Mouse (Mus musculus): Measurements from ENCODE around the gene B3gntl1. TPM values are rescaled to one million over a fixed set of nuclear protein-coding genes. Genes with fewer than 3 reads are reported as not detected.

Gene B3gntl1
- polyA plus RNA-seq, 1 experiment from 2014 or later: 9.1 TPM

- H3K9ac ChIP-seq: peak overlapping the region; percentile 65
- H3K4me1 ChIP-seq: peaks cover 28% of the 10 kb centered on the region
- WGBS: under 1% methylated on average over 40 of the region's 40 CpGs
- H3K36me3 ChIP-seq: no peaks in the 10 kb centered on the region
- no peak overlapping the region for H3K27ac ChIP-seq
- peak; percentile 12; the same call in 1 of the 2 replicates for ATAC-seq (ENCODE audit: insufficient number of reproducible peaks, insufficient read depth, low FRiP score, low TSS enrichment)
- H3K4me2 ChIP-seq (replicated peaks): peak overlapping the region; percentile 95
- H3K9me3 ChIP-seq: no peaks in the 10 kb centered on the region
- H3K27me3 ChIP-seq: peaks cover 23% of the 10 kb centered on the region; the same call in 1 of the 2 replicates
- H3K4me3 ChIP-seq: peak overlapping the region; percentile 64
Observed at GRCm38 (mm10) chr11:121702895-121703618, 30.1 kb upstream of the B3gntl1 start.

GRCm38 (mm10) chr11:121702111-121702894, 29.4 kb upstream of the B3gntl1 start:
- Histone ChIP-seq H3K4me2 (replicated peaks) (peak overlapping the region; percentile 95), H3K4me1 (peaks cover 24% of the 10 kb centered on the region), H3K9ac (peak overlapping the region; percentile 65), H3K4me3 (peak overlapping the region; percentile 64), H3K27ac (peak overlapping the region; percentile 9; the same call in 1 of the 2 replicates), H3K27me3 (peaks cover 23% of the 10 kb centered on the region; the same call in 1 of the 2 replicates), H3K9me3 (no peaks in the 10 kb centered on the region), H3K36me3 (no peaks in the 10 kb centered on the region)
- peak; percentile 79 for ATAC-seq (ENCODE audit: insufficient number of reproducible peaks, insufficient read depth, low FRiP score, low TSS enrichment)
- under 1% methylated on average over 69 of the region's 69 CpGs for WGBS

GRCm38 (mm10) chr11:121701244-121701643, 28.3 kb upstream of the B3gntl1 start, which contains the start of gene Metrnl:
Gene Metrnl, plus strand, starts transcription at chr11:121701544.
- no peaks in the 10 kb centered on the region for H3K9me3 ChIP-seq
- no peak for ATAC-seq (ENCODE audit: insufficient number of reproducible peaks, insufficient read depth, low FRiP score, low TSS enrichment)
- H3K27ac ChIP-seq: peak within 1 kb of the TSS; percentile 9; the same call in 1 of the 2 replicates
- 84% methylated on average over 5 of the region's 5 CpGs for WGBS
- H3K36me3 ChIP-seq: no peaks in the 10 kb centered on the region
- peak within 1 kb of the TSS; percentile 64 for H3K4me3 ChIP-seq
- H3K27me3 ChIP-seq: peaks cover 23% of the 10 kb centered on the region; the same call in 1 of the 2 replicates
- peak within 1 kb of the TSS; percentile 65 for H3K9ac ChIP-seq
- peaks cover 16% of the 10 kb centered on the region for H3K4me1 ChIP-seq
- H3K4me2 ChIP-seq (replicated peaks): peak within 1 kb of the TSS; percentile 95

GRCm38 (mm10) chr11:121698381-121698955, 25.5 kb upstream of the B3gntl1 start:
- Histone ChIP-seq H3K36me3 (no peaks in the 10 kb centered on the region), H3K4me1 (peaks cover 11% of the 10 kb centered on the region), H3K27ac (no peak overlapping the region), H3K4me2 (replicated peaks) (no peak overlapping the region), H3K4me3 (no peak overlapping the region), H3K9me3 (no peaks in the 10 kb centered on the region), H3K27me3 (0 out of 2 replicates have a peak, but pooled peaks cover 11% of the 10 kb centered on the region), H3K9ac (no peak overlapping the region)
- no peak for ATAC-seq (ENCODE audit: insufficient number of reproducible peaks, insufficient read depth, low FRiP score, low TSS enrichment)
- WGBS: 59% methylated on average over 5 of the region's 5 CpGs

- no peak for ATAC-seq (ENCODE audit: insufficient number of reproducible peaks, insufficient read depth, low FRiP score, low TSS enrichment)
- WGBS: 79% methylated on average over 4 of the region's 4 CpGs
- no peak overlapping the region for H3K9ac ChIP-seq
- no peak overlapping the region for H3K4me3 ChIP-seq
- H3K9me3 ChIP-seq: no peaks in the 10 kb centered on the region
- no peak overlapping the region for H3K27ac ChIP-seq
- H3K36me3 ChIP-seq: no peaks in the 10 kb centered on the region
- H3K27me3 ChIP-seq: no peaks in the 10 kb centered on the region
- peaks cover 5% of the 10 kb centered on the region; the same call in 1 of the 2 replicates for H3K4me1 ChIP-seq
- H3K4me2 ChIP-seq (replicated peaks): no peak overlapping the region
Observed at GRCm38 (mm10) chr11:121697271-121697670, 24.3 kb upstream of the B3gntl1 start.

GRCm38 (mm10) chr11:121695304-121696064, 22.5 kb upstream of the B3gntl1 start:
- Histone ChIP-seq H3K36me3 (no peaks in the 10 kb centered on the region), H3K4me3 (no peak overlapping the region), H3K27me3 (no peaks in the 10 kb centered on the region), H3K9me3 (no peaks in the 10 kb centered on the region), H3K4me2 (replicated peaks) (no peak overlapping the region), H3K4me1 (no peaks in the 10 kb centered on the region), H3K27ac (no peak overlapping the region), H3K9ac (no peak overlapping the region)
- WGBS: 83% methylated on average over 5 of the region's 5 CpGs
- 0 out of 2 replicates have a peak, but pooled peaks have one; percentile 6 for ATAC-seq (ENCODE audit: insufficient number of reproducible peaks, insufficient read depth, low FRiP score, low TSS enrichment)

GRCm38 (mm10) chr11:121688024-121688423, 15.1 kb upstream of the B3gntl1 start:
- Histone ChIP-seq H3K9me3 (no peaks in the 10 kb centered on the region), H3K36me3 (no peaks in the 10 kb centered on the region), H3K4me3 (no peak overlapping the region), H3K9ac (no peak overlapping the region), H3K27me3 (no peaks in the 10 kb centered on the region), H3K27ac (no peak overlapping the region), H3K4me2 (replicated peaks) (no peak overlapping the region), H3K4me1 (peaks cover 7% of the 10 kb centered on the region; the same call in 1 of the 2 replicates)
- WGBS: 73% methylated on average over 2 of the region's 2 CpGs
- ATAC-seq (ENCODE audit: insufficient number of reproducible peaks, insufficient read depth, low FRiP score, low TSS enrichment): no peak

- Histone ChIP-seq H3K27me3 (no peaks in the 10 kb centered on the region), H3K27ac (no peak overlapping the region), H3K4me2 (replicated peaks) (no peak overlapping the region), H3K36me3 (no peaks in the 10 kb centered on the region), H3K4me1 (peaks cover 7% of the 10 kb centered on the region; the same call in 1 of the 2 replicates), H3K9ac (no peak overlapping the region), H3K9me3 (no peaks in the 10 kb centered on the region), H3K4me3 (no peak overlapping the region)
- no peak for ATAC-seq (ENCODE audit: insufficient number of reproducible peaks, insufficient read depth, low FRiP score, low TSS enrichment)
- 54% methylated on average over 5 of the region's 5 CpGs for WGBS
Observed at GRCm38 (mm10) chr11:121686674-121687073, 13.7 kb upstream of the B3gntl1 start.

GRCm38 (mm10) chr11:121686091-121686490, 13.1 kb upstream of the B3gntl1 start:
- ATAC-seq (ENCODE audit: insufficient number of reproducible peaks, insufficient read depth, low FRiP score, low TSS enrichment): no peak
- no peak overlapping the region for H3K27ac ChIP-seq
- H3K9me3 ChIP-seq: no peaks in the 10 kb centered on the region
- H3K36me3 ChIP-seq: no peaks in the 10 kb centered on the region
- WGBS: 81% methylated on average over 4 of the region's 4 CpGs
- no peak overlapping the region for H3K4me3 ChIP-seq
- no peak overlapping the region for H3K4me2 ChIP-seq (replicated peaks)
- peaks cover 7% of the 10 kb centered on the region; the same call in 1 of the 2 replicates for H3K4me1 ChIP-seq
- H3K27me3 ChIP-seq: no peaks in the 10 kb centered on the region
- H3K9ac ChIP-seq: no peak overlapping the region

GRCm38 (mm10) chr11:121685491-121686001, 12.6 kb upstream of the B3gntl1 start:
- 71% methylated on average over 6 of the region's 6 CpGs for WGBS
- H3K9ac ChIP-seq: no peak overlapping the region
- no peak for ATAC-seq (ENCODE audit: insufficient number of reproducible peaks, insufficient read depth, low FRiP score, low TSS enrichment)

GRCm38 (mm10) chr11:121683243-121683642, 10.3 kb upstream of the B3gntl1 start:
- no peak for ATAC-seq (ENCODE audit: insufficient number of reproducible peaks, insufficient read depth, low FRiP score, low TSS enrichment)
- Histone ChIP-seq H3K4me1 (peaks cover 7% of the 10 kb centered on the region; the same call in 1 of the 2 replicates), H3K27me3 (no peaks in the 10 kb centered on the region), H3K36me3 (no peaks in the 10 kb centered on the region), H3K27ac (no peak overlapping the region), H3K9me3 (no peaks in the 10 kb centered on the region), H3K4me3 (no peak overlapping the region), H3K4me2 (replicated peaks) (no peak overlapping the region), H3K9ac (no peak overlapping the region)
- 64% methylated on average over 3 of the region's 3 CpGs for WGBS

More at GRCm38 (mm10) chr11:121685491-121686001, 12.6 kb upstream of the B3gntl1 start:
- peaks cover 7% of the 10 kb centered on the region; the same call in 1 of the 2 replicates for H3K4me1 ChIP-seq
- H3K4me2 ChIP-seq (replicated peaks): no peak overlapping the region
- H3K36me3 ChIP-seq: no peaks in the 10 kb centered on the region
- H3K9me3 ChIP-seq: no peaks in the 10 kb centered on the region
- H3K4me3 ChIP-seq: no peak overlapping the region
- H3K27me3 ChIP-seq: no peaks in the 10 kb centered on the region
- no peak overlapping the region for H3K27ac ChIP-seq

Data from embryonic facial prominence, embryonic 12.5 days (tissue).